Mouse (Mus musculus) embryonic facial prominence, embryonic 13.5 days (tissue): ENCODE data around the gene Hectd4. TPM values are rescaled to one million over a fixed set of nuclear protein-coding genes. Genes with fewer than 3 reads are reported as not detected.

Source experiments
- ATAC-seq: fragments of 200-750 bp; cut with Nextera tagmentation; 2 replicates; pipeline ENCODE4 v1.8.0; 2017; ENCODE audit warnings: low read depth; ENCODE audit not compliant: insufficient number of reproducible peaks, insufficient read depth, low FRiP score, low TSS enrichment
- H3K27ac ChIP-seq: fragments of 300-500 bp; sonication (generic); 2 replicates; pipeline ENCODE4 v1.5.1; 2015; ENCODE audit warnings: moderate library complexity, mild to moderate bottlenecking, inconsistent platforms
- H3K27me3 ChIP-seq: fragments of 300-500 bp; sonication (generic); 2 replicates; pipeline ENCODE4 v1.6.1; 2015; ENCODE audit warnings: mild to moderate bottlenecking, inconsistent platforms
- H3K36me3 ChIP-seq: fragments of 300-500 bp; sonication (generic); 2 replicates; pipeline ENCODE4 v1.6.1; 2015; ENCODE audit warnings: mild to moderate bottlenecking, inconsistent platforms
- H3K4me1 ChIP-seq: fragments of 300-500 bp; sonication (generic); 2 replicates; pipeline ENCODE4 v1.6.1; 2015; ENCODE audit warnings: inconsistent platforms
- H3K4me2 ChIP-seq: fragments of 300-500 bp; sonication (generic); 2 replicates; pipeline ENCODE4 v1.6.1; 2015; ENCODE audit warnings: moderate library complexity, mild to moderate bottlenecking, inconsistent platforms
- H3K4me3 ChIP-seq: fragments of 300-500 bp; sonication (generic); 2 replicates; pipeline ENCODE4 v1.5.1; 2015; ENCODE audit warnings: mild to moderate bottlenecking, inconsistent platforms
- H3K9ac ChIP-seq: fragments of 300-500 bp; sonication (generic); 2 replicates; pipeline ENCODE4 v1.6.1; 2015; ENCODE audit warnings: mild to moderate bottlenecking, inconsistent platforms
- H3K9me3 ChIP-seq: fragments of 300-500 bp; sonication (generic); 2 replicates; pipeline ENCODE4 v1.6.1; 2016; ENCODE audit warnings: inconsistent platforms
- WGBS: fragments of 180-500 bp; shearing (Covaris S2); methylation state at CpG from one replicate; pipeline ENCODE4 v1.1.7; 2015; ENCODE audit warnings: mixed read lengths; 5-methylcytosine and 5-hydroxymethylcytosine counted together
- polyA plus RNA-seq: library from polyadenylated mRNA; unstranded; fragments of >200 nt; fragmentation: Nextera tagmentation; extraction: Ambion mirVana; gene quantifications from 2 replicates; pipeline ENCODE4 v1.2.1, GENCODE M21; 2015

Hectd4 gene
- polyA plus RNA-seq: 4.7 and 7.1 TPM in 2 replicates

DNA sequence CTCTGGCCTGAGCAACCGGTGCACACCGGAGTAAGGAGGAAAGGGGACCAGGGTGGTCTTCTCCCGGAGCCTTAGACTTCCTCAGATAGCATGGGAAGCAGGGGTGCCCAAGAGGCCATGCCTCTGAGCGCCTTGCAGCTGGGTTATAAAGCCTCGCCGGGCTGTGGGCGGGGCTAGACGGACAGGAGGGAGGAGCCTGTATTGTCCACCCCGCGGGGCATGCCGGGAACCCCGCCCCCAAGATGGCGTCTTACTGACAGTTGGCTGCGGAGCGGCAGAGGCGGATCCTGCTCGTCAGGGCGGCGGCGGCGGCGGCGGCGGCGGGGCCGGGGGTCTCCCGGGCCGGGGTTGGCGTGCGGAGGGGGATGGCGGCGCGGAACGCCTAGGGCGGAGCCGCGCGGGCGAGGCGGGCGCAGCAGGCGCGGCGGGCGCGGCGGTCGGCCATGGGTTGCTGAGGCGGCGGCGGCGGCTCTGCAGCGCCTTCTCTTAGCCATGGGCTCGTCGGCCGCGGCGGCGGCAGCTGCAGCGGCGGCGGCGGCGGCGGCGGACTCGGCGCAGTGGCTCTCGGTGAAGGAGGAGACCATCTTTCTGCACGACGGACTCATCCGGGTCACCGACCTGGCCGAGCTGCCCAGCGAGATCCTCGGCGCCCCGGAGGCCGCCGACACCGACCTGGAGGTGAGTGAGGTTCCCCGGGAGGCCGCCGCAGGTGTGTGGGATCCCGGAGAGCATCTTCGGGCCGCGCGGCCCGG lies at the start of gene Hectd4:
Gene Hectd4 (plus strand): TSS at position 240 of the 752 bp plus-strand sequence.
- no peaks in the 10 kb centered on the region for H3K27me3 ChIP-seq
- no peaks in the 10 kb centered on the region for H3K36me3 ChIP-seq
- H3K27ac ChIP-seq: peak within 1 kb of the TSS; percentile 81
- peak; percentile 87 for ATAC-seq
- WGBS: 2% methylated on average over 67 of the region's 90 CpGs
- peak within 1 kb of the TSS; percentile 73 for H3K4me2 ChIP-seq
- peak within 1 kb of the TSS; percentile 93 for H3K9ac ChIP-seq
- H3K4me1 ChIP-seq: peaks cover 15% of the 10 kb centered on the region
- H3K4me3 ChIP-seq: peak within 1 kb of the TSS; percentile 96
- H3K9me3 ChIP-seq: no peaks in the 10 kb centered on the region

DNA sequence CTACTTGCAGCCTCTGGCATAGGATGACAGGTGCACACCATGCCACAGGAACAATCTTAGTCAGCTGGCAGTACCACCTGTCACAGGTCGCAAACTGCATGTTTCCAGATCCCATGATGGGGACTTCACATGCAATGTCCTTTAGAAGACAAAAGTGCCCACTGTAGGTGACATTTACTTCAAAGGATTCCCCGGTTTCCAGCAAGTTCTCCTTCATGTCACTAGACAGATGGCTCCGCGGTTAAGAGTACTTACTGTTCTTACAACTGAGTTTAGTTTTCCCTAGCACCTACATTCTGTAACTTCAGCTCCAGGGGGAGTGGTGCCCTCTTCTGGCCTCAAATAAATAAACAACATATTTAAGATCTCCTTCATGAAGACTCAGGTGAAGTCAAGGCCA lies 47.2 kb upstream of the Hectd4 start:
- Histone ChIP-seq H3K36me3 (peaks cover 40% of the 10 kb centered on the region), H3K27ac (no peak overlapping the region), H3K4me3 (no peak overlapping the region), H3K4me1 (no peaks in the 10 kb centered on the region), H3K27me3 (no peaks in the 10 kb centered on the region), H3K9ac (no peak overlapping the region), H3K9me3 (no peaks in the 10 kb centered on the region), H3K4me2 (no peak overlapping the region)
- ATAC-seq: no peak
- WGBS: 92% methylated on average over 4 of the region's 4 CpGs

GRCm38 (mm10) chr5:121179077-121179857 lies 40.8 kb upstream of the Hectd4 start:
- Histone ChIP-seq H3K27ac (no peak overlapping the region), H3K36me3 (peaks cover 7% of the 10 kb centered on the region), H3K4me2 (no peak overlapping the region), H3K27me3 (no peaks in the 10 kb centered on the region), H3K9ac (no peak overlapping the region), H3K4me1 (no peaks in the 10 kb centered on the region), H3K9me3 (no peaks in the 10 kb centered on the region), H3K4me3 (no peak overlapping the region)
- ATAC-seq: no peak
- 88% methylated on average over 9 of the region's 9 CpGs for WGBS

- Histone ChIP-seq H3K27me3 (no peaks in the 10 kb centered on the region), H3K4me2 (no peak overlapping the region), H3K36me3 (no peaks in the 10 kb centered on the region), H3K9me3 (no peaks in the 10 kb centered on the region), H3K4me1 (peaks cover 28% of the 10 kb centered on the region), H3K9ac (no peak overlapping the region), H3K27ac (no peak overlapping the region), H3K4me3 (no peak overlapping the region)
- 81% methylated on average over 9 of the region's 9 CpGs for WGBS
- ATAC-seq: no peak
Measured at GRCm38 (mm10) chr5:121183269-121183668, 36.8 kb upstream of the Hectd4 start.

- H3K9ac ChIP-seq: no peak overlapping the region
Measured at GRCm38 (mm10) chr5:121184375-121184774, 35.6 kb upstream of the Hectd4 start.

GRCm38 (mm10) chr5:121184945-121185551 lies 35.0 kb upstream of the Hectd4 start:
- Histone ChIP-seq H3K4me3 (no peak overlapping the region), H3K27me3 (no peaks in the 10 kb centered on the region), H3K36me3 (no peaks in the 10 kb centered on the region), H3K9ac (no peak overlapping the region), H3K4me2 (no peak overlapping the region; the same call in 1 of the 2 replicates), H3K27ac (no peak overlapping the region), H3K4me1 (peaks cover 41% of the 10 kb centered on the region), H3K9me3 (no peaks in the 10 kb centered on the region)
- no peak for ATAC-seq
- WGBS: 60% methylated on average over 11 of the region's 11 CpGs

More at GRCm38 (mm10) chr5:121184375-121184774, 35.6 kb upstream of the Hectd4 start:
- no peak overlapping the region for H3K27ac ChIP-seq
- no peak for ATAC-seq
- H3K36me3 ChIP-seq: no peaks in the 10 kb centered on the region
- WGBS: 80% methylated on average over 2 of the region's 2 CpGs
- peaks cover 37% of the 10 kb centered on the region for H3K4me1 ChIP-seq
- H3K4me3 ChIP-seq: no peak overlapping the region
- H3K4me2 ChIP-seq: no peak overlapping the region
- no peaks in the 10 kb centered on the region for H3K27me3 ChIP-seq
- H3K9me3 ChIP-seq: no peaks in the 10 kb centered on the region

DNA sequence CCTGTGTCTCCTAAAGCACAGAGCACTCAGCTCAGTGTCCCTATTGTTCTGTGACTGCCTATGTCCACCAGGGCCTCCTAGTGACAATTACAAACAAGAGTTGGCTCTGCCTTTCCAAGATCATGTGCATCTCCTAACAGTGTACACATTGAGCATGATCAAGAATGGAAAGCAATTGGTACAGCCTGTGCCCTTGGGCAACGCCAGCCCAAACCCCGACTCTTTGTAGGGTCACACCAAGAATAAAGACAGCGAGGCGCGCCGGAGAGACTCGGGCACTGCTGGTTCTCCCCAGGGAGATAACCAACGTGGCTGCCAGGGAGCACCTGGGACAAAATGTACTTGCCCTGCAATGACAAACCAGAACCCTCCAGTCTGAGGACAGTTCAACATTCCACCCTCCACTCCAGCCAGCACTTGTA lies 32.4 kb upstream of the Hectd4 start:
- ATAC-seq: no peak
- H3K4me3 ChIP-seq: no peak overlapping the region
- H3K27me3 ChIP-seq: no peaks in the 10 kb centered on the region
- no peak overlapping the region for H3K4me2 ChIP-seq
- whole genome bisulfite sequencing: 83% methylated on average over 8 of the region's 8 CpGs
- H3K9ac ChIP-seq: no peak overlapping the region
- H3K9me3 ChIP-seq: no peaks in the 10 kb centered on the region
- H3K27ac ChIP-seq: no peak overlapping the region
- peaks cover 45% of the 10 kb centered on the region for H3K4me1 ChIP-seq
- H3K36me3 ChIP-seq: no peaks in the 10 kb centered on the region

DNA sequence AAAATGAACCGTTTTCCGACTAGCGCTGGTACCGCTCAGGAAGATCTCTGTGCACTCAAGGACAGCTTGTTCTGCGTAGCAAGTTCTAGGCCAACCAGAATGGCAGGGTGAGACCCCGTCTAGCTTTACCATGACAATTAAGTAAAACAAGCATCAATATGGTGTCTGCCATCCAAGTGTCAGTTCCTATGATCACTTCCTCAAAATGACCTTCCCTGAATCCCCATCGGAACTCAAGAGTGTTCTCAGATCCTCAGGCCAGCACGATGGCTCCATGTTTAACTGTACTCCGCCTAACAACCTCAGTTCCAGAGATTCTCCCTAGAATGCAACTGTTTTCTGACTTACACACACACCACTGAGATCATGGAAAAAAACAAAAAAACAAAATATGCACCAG lies 31.8 kb upstream of the Hectd4 start:
- Histone ChIP-seq H3K9ac (no peak overlapping the region), H3K4me3 (no peak overlapping the region), H3K4me2 (no peak overlapping the region), H3K36me3 (no peaks in the 10 kb centered on the region), H3K9me3 (no peaks in the 10 kb centered on the region), H3K27me3 (no peaks in the 10 kb centered on the region), H3K27ac (no peak overlapping the region), H3K4me1 (peaks cover 45% of the 10 kb centered on the region)
- no peak for ATAC-seq
- 89% methylated on average over 9 of the region's 9 CpGs for WGBS

GRCm38 (mm10) chr5:121189182-121189581 lies 30.8 kb upstream of the Hectd4 start:
- Histone ChIP-seq H3K4me2 (no peak overlapping the region), H3K27ac (no peak overlapping the region), H3K4me1 (peaks cover 45% of the 10 kb centered on the region), H3K4me3 (no peak overlapping the region; the same call in 1 of the 2 replicates), H3K36me3 (no peaks in the 10 kb centered on the region), H3K9me3 (no peaks in the 10 kb centered on the region), H3K27me3 (no peaks in the 10 kb centered on the region), H3K9ac (no peak overlapping the region)
- WGBS: 75% methylated on average over 9 of the region's 9 CpGs
- ATAC-seq: no peak

DNA sequence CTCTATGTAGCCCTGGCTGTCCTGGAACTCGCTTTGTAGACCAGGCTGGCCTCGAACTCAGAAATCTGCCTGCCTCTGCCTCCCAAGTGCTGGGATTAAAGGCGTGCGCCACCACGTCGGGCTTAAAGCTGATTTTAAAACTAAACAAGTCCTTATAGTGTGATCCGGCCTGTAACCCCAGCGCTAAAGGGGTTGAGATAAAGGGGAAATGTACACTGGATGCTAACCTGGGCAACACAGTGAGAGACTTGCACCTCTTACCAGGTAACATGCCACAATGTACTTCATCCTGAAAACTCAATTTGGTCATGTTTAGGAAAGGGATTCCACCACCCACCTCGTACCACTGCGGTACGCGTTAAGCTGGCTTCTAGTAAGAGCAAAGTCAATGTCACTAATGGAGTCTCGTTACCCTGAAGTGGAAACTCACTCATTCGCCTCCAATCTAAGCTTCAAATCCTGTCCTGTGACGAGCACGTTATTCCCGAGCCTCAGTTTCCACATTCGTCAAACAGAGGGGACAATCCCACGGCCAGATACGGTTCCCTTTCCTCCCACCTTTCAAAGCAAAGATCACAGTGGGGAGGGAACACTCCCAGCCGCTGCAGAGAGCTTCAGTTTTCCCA lies 29.7 kb upstream of the Hectd4 start:
- H3K4me1 ChIP-seq: peaks cover 39% of the 10 kb centered on the region
- peak overlapping the region; percentile 97 for H3K9ac ChIP-seq
- peak overlapping the region; percentile 86 for H3K4me2 ChIP-seq
- no peaks in the 10 kb centered on the region for H3K9me3 ChIP-seq
- peak overlapping the region; percentile 93 for H3K4me3 ChIP-seq
- ATAC-seq: no peak
- no peaks in the 10 kb centered on the region for H3K27me3 ChIP-seq
- H3K36me3 ChIP-seq: no peaks in the 10 kb centered on the region
- WGBS: 32% methylated on average over 21 of the region's 21 CpGs
- H3K27ac ChIP-seq: peak overlapping the region; percentile 82

- Histone ChIP-seq H3K4me1 (peaks cover 32% of the 10 kb centered on the region), H3K27me3 (no peaks in the 10 kb centered on the region), H3K27ac (peak within 1 kb of the TSS; percentile 82), H3K4me2 (peak within 1 kb of the TSS; percentile 86), H3K9ac (peak within 1 kb of the TSS; percentile 97), H3K4me3 (peak within 1 kb of the TSS; percentile 93), H3K36me3 (no peaks in the 10 kb centered on the region), H3K9me3 (no peaks in the 10 kb centered on the region)
- WGBS: under 1% methylated on average over 90 of the region's 98 CpGs
- ATAC-seq: peak; percentile 90
Measured at GRCm38 (mm10) chr5:121190836-121191583, 29.0 kb upstream of the Hectd4 start, which contains the start of gene Ptpn11. Gene Ptpn11 (minus strand): TSS chr5:121191397.
